Mouse (Mus musculus): ENCODE measurements around the gene Map2k7. TPM values are rescaled to one million over a fixed set of nuclear protein-coding genes. Genes with fewer than 3 reads are reported as not detected.

The Map2k7 gene
- polyA plus RNA-seq, 1 experiment from 2014 or later = 26.8 TPM

DNA sequence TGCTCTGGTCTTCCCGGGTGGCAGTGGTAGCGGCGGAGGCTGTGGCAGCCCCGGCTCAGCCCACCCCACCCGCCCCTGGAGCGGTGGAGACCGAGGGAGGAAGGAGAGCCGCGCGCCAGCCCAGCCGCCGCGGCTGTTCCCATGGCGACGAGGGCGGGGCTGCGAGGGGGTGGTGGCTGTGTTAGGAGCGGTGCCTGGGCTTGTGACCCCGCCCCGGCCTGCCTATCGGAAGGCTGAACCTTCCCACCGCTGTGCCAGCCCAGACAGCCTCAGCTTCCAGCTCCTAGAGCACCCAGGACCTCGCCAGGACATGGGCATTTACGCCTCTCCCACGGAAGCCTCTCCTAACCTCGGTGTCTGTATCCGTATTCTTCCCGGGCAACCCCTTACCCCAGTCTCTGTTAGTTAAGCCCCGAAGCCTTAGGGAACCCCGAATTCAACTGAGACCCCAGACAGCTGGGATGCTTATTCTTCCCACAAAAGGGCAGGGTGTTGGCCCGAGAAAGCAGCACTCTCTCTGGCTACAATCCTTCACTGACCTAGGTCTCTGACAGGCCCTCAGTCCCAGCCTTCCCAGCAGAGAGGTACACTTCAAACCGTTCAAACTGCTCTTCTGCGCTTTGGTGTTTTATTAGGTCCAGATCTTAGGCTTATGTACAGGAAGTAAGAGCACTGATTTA is 20.7 kb downstream of the Map2k7 start, which contains the start of gene Ctxn1:
TSS of gene Ctxn1 (minus strand) at position 150 of the 680 bp plus-strand sequence.
- Histone ChIP-seq H3K4me2 (ENCODE audit: low read length) (peak within 1 kb of the TSS; percentile 73), H3K27me3 (ENCODE audit: control insufficient read depth, insufficient read depth, low read depth, low read length) (no peaks in the 10 kb centered on the region), H3K9me3 (replicated peaks; ENCODE audit: control insufficient read depth, low read length, poor library complexity, severe bottlenecking) (no peaks in the 10 kb centered on the region), H3K27ac (ENCODE audit: low read length) (peak within 1 kb of the TSS; percentile 97), H3K9ac (ENCODE audit: low read depth, low read length) (peak within 1 kb of the TSS; percentile 96), H3K4me1 (ENCODE audit: control insufficient read depth, insufficient read depth, low read length) (peaks cover 28% of the 10 kb centered on the region), H3K4me3 (ENCODE audit: low read depth, low read length) (peak within 1 kb of the TSS; percentile 87), H3K36me3 (ENCODE audit: control insufficient read depth, insufficient read depth, low read length) (peaks cover 10% of the 10 kb centered on the region; the same call in 1 of the 2 replicates)
- peak; percentile 88 for ATAC-seq
- WGBS = 6% methylated on average over 26 of the region's 33 CpGs

DNA sequence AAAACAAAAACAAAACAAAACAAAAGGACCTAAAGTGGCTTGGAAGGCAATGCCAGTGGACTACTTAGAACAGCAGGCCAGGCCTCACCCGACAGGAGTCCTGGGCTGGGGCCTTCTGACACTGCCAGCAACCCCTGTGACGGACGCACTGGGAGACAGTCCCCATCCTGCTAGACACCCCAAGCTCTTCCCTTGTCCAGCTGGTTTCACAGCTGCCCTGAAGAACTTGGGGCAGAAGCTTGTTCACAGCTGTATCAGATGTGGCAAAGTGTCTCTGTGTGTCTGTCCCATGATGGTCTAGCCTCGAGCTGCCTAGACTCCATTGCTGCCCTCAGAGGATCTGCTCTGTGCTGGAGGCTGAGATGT is 21.2 kb downstream of the Map2k7 start:
- Histone ChIP-seq H3K4me2 (ENCODE audit: low read length) (peak overlapping the region; percentile 73; the same call in 1 of the 2 replicates), H3K36me3 (ENCODE audit: control insufficient read depth, insufficient read depth, low read length) (peaks cover 10% of the 10 kb centered on the region; the same call in 1 of the 2 replicates), H3K9me3 (replicated peaks; ENCODE audit: control insufficient read depth, low read length, poor library complexity, severe bottlenecking) (no peaks in the 10 kb centered on the region), H3K27me3 (ENCODE audit: control insufficient read depth, insufficient read depth, low read depth, low read length) (no peaks in the 10 kb centered on the region), H3K9ac (ENCODE audit: low read depth, low read length) (peak overlapping the region; percentile 96), H3K27ac (ENCODE audit: low read length) (peak overlapping the region; percentile 97), H3K4me3 (ENCODE audit: low read depth, low read length) (no peak overlapping the region), H3K4me1 (ENCODE audit: control insufficient read depth, insufficient read depth, low read length) (peaks cover 27% of the 10 kb centered on the region)
- no peak for ATAC-seq
- WGBS = 88% methylated on average over 4 of the region's 4 CpGs

DNA sequence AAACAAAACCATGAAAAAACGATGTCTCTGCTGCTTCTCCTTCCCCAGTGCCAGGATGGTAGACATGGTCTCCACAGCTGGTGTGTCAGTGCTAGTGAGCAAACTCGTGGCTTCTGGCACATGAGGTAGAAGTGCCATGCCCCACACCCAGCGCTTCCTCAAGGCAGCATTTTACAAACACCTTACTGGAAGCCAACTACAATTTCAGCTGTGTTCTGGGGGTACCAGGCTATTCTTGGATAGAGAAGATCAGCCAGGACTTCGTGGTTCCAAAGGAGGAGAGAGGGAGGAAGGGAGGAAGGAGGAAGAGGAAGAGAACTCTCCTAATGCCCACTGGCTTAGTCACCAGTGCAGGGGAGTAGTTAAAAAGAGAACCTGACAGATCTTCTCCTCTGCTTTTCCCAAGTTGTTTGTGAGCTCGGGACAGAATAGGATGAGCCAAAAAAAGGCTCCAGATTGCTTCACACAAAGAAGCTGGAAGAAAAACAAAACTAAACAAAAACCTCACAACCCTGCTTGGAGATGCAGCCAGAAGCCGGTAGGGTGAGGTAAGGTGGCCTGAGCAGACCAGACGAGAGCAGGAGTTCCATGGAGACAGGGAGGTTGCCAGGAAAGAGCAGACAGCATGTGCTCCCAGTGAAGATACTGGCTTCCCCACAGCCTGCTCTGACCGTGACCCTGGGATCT is 24.7 kb downstream of the Map2k7 start:
- Histone ChIP-seq H3K9me3 (replicated peaks; ENCODE audit: control insufficient read depth, low read length, poor library complexity, severe bottlenecking) (no peaks in the 10 kb centered on the region), H3K4me1 (ENCODE audit: control insufficient read depth, insufficient read depth, low read length) (peaks cover 7% of the 10 kb centered on the region; the same call in 1 of the 2 replicates), H3K4me2 (ENCODE audit: low read length) (no peak overlapping the region), H3K36me3 (ENCODE audit: control insufficient read depth, insufficient read depth, low read length) (peaks cover 19% of the 10 kb centered on the region), H3K9ac (ENCODE audit: low read depth, low read length) (no peak overlapping the region), H3K27me3 (ENCODE audit: control insufficient read depth, insufficient read depth, low read depth, low read length) (no peaks in the 10 kb centered on the region), H3K27ac (ENCODE audit: low read length) (no peak overlapping the region), H3K4me3 (ENCODE audit: low read depth, low read length) (no peak overlapping the region)
- WGBS = 91% methylated on average over 8 of the region's 8 CpGs
- no peak for ATAC-seq

DNA sequence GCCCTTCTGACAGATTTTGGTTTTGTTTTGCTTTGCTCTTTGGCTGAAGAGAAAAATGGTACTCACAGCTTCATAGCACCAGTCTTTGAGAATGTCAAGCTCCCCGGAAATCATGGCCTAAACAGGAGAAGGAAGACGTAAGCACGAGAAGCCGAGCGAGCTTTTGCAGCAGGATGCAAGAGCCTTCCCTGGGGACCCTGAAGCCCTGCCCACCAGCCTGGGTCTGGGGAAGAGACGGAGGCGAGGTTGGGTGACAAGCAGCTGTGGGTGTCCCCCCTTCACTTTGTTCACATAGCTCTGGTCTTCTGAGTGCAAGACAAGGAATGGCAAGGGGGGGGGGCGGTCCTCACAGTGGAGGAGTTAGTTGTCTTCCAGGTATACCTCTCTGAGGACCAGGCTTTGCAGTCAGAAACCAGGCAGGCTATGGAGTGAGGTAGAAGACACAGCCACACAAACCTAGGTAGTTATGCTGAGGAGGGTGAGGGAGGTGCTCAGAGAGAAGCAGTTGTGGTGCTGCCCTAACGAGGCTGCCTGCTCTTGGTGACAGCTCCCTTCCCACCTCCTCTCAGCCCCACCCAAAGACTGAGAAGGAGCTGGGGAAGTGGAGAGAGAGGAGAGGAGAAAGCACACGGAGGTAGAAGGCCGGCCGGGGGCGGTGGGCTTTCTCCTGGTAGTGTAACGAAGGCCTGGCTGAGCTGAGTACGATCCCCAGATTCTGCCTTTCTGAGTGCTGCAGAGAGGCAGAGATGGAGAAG is 26.8 kb downstream of the Map2k7 start:
- Histone ChIP-seq H3K36me3 (ENCODE audit: control insufficient read depth, insufficient read depth, low read length) (peaks cover 25% of the 10 kb centered on the region), H3K9me3 (replicated peaks; ENCODE audit: control insufficient read depth, low read length, poor library complexity, severe bottlenecking) (no peaks in the 10 kb centered on the region)
- WGBS = 96% methylated on average over 15 of the region's 15 CpGs

DNA sequence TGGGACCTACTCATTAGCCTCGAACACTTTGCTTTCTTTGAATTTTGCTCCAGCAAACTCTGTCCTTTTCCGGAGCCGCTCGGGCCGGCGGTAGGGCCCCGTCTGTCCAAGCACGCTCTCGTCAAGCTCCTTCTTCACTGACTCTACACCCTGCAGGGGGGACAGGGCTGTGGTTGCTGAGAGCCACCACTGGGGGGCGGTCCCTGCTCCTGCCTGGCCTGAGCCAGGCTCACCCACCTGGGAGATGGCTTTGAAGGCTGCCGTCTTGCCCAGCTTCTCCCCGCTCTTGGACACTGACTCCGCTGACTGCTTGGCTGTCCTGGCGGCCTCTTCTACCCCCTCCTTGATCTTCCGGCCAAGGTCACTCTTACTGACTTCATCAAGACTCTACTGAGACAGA is 29.1 kb downstream of the Map2k7 start:
- Histone ChIP-seq H3K36me3 (ENCODE audit: control insufficient read depth, insufficient read depth, low read length) (peaks cover 31% of the 10 kb centered on the region), H3K4me1 (ENCODE audit: control insufficient read depth, insufficient read depth, low read length) (no peaks in the 10 kb centered on the region), H3K4me3 (ENCODE audit: low read depth, low read length) (no peak overlapping the region), H3K4me2 (ENCODE audit: low read length) (no peak overlapping the region), H3K9me3 (replicated peaks; ENCODE audit: control insufficient read depth, low read length, poor library complexity, severe bottlenecking) (no peaks in the 10 kb centered on the region), H3K27me3 (ENCODE audit: control insufficient read depth, insufficient read depth, low read depth, low read length) (no peaks in the 10 kb centered on the region), H3K27ac (ENCODE audit: low read length) (no peak overlapping the region), H3K9ac (ENCODE audit: low read depth, low read length) (no peak overlapping the region)
- WGBS = 73% methylated on average over 15 of the region's 15 CpGs
- no peak for ATAC-seq

More for the DNA sequence above, 26.8 kb downstream of the Map2k7 start:
- Histone ChIP-seq H3K4me2 (ENCODE audit: low read length) (no peak overlapping the region), H3K27ac (ENCODE audit: low read length) (no peak overlapping the region), H3K4me1 (ENCODE audit: control insufficient read depth, insufficient read depth, low read length) (no peaks in the 10 kb centered on the region), H3K4me3 (ENCODE audit: low read depth, low read length) (no peak overlapping the region), H3K9ac (ENCODE audit: low read depth, low read length) (no peak overlapping the region), H3K27me3 (ENCODE audit: control insufficient read depth, insufficient read depth, low read depth, low read length) (no peaks in the 10 kb centered on the region)
- peak; percentile 23; the same call in 1 of the 2 replicates for ATAC-seq

DNA sequence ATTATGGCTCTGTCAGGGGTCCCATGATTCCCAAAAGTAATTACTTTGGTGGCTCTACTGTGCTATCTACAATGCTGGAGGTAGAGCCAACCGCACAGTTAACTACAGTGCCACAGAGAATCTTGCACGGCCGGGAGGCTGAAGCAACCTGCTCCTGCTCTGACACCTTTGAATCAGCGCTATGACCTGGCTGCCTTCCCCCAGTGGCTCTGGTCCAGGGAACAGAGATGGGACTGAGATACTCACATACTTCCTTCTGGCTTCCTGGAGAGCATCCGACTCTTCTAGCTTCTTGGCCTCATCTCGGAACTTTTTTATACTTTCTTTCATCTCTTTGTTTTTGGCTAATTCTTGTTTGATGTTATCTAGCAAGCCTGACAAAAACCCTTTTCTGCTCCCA is 31.1 kb downstream of the Map2k7 start:
- Histone ChIP-seq H3K4me1 (ENCODE audit: control insufficient read depth, insufficient read depth, low read length) (peaks cover 2% of the 10 kb centered on the region; the same call in 1 of the 2 replicates), H3K9me3 (replicated peaks; ENCODE audit: control insufficient read depth, low read length, poor library complexity, severe bottlenecking) (no peaks in the 10 kb centered on the region), H3K4me3 (ENCODE audit: low read depth, low read length) (no peak overlapping the region), H3K4me2 (ENCODE audit: low read length) (no peak overlapping the region), H3K9ac (ENCODE audit: low read depth, low read length) (no peak overlapping the region), H3K36me3 (ENCODE audit: control insufficient read depth, insufficient read depth, low read length) (peaks cover 41% of the 10 kb centered on the region), H3K27ac (ENCODE audit: low read length) (no peak overlapping the region), H3K27me3 (ENCODE audit: control insufficient read depth, insufficient read depth, low read depth, low read length) (no peaks in the 10 kb centered on the region)
- 88% methylated on average over 6 of the region's 6 CpGs for WGBS
- no peak for ATAC-seq

DNA sequence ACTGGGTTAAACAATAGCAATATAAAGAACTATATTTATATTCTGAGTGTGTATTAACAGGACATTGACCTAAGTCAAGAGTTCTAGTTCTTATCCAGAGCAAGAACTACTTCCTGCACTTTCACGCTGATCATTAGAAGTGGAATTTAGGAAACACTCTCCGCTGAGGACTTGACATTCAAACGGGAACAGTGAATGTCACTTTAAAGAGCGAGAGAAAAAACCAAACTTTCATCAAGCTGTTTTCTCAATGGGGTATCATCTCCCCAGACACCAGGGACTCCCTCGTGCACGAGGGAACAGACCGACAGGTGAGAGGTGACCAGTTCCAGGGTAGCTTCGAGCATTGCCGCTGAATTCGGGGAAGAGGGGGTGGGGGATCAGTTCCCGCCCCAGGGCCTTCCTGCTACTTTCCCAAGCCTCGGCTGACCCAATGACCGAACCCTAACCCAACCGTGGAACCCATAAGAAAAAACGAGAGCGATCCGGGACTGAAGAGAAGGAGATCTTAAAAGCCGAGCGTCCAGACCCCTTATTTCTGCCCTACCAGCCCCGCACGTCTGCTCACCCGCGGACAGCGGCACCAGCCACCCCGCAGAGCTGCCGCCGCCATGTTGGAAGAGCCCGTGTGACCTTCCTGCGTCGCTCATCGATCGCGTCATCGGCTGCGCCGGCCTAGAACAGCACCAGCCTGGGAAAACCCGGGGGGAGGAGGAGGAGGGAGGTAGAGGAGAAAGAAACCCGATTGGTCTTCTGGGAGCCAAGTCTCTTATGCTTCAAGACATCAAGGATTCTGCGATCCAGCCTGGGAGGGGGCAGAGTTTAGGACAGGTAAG is 37.0 kb downstream of the Map2k7 start, which contains the start of gene Timm44:
TSS of gene Timm44 (minus strand) at position 639 of the 836 bp plus-strand sequence.
- Histone ChIP-seq H3K9ac (ENCODE audit: low read depth, low read length) (peak within 1 kb of the TSS; percentile 74), H3K27ac (ENCODE audit: low read length) (peak within 1 kb of the TSS; percentile 81), H3K27me3 (ENCODE audit: control insufficient read depth, insufficient read depth, low read depth, low read length) (no peaks in the 10 kb centered on the region), H3K36me3 (ENCODE audit: control insufficient read depth, insufficient read depth, low read length) (peaks cover 16% of the 10 kb centered on the region), H3K4me1 (ENCODE audit: control insufficient read depth, insufficient read depth, low read length) (peaks cover 11% of the 10 kb centered on the region), H3K4me2 (ENCODE audit: low read length) (peak within 1 kb of the TSS; percentile 67), H3K9me3 (replicated peaks; ENCODE audit: control insufficient read depth, low read length, poor library complexity, severe bottlenecking) (no peaks in the 10 kb centered on the region), H3K4me3 (ENCODE audit: low read depth, low read length) (peak within 1 kb of the TSS; percentile 66)
- under 1% methylated on average over 38 of the region's 39 CpGs for WGBS
- peak; percentile 97 for ATAC-seq

DNA sequence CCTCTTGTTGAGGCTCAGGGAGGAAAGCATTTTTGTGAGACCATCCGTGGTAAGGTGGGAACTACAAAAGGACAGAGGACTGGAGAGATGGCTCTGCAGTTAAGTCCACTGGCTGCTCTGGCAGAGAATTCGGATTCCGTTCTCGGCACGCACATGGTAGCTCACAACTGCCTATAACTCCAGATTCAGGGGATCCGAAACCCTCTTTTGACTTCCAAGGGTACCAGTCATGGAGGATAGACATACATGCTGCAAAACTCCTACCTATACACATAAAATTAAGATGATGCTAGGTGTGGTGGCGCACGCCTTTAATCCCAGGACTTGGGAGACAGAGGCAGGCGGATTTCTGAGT is 37.5 kb downstream of the Map2k7 start:
- Histone ChIP-seq H3K4me1 (ENCODE audit: control insufficient read depth, insufficient read depth, low read length) (peaks cover 11% of the 10 kb centered on the region), H3K36me3 (ENCODE audit: control insufficient read depth, insufficient read depth, low read length) (peaks cover 16% of the 10 kb centered on the region), H3K9me3 (replicated peaks; ENCODE audit: control insufficient read depth, low read length, poor library complexity, severe bottlenecking) (no peaks in the 10 kb centered on the region), H3K4me2 (ENCODE audit: low read length) (peak overlapping the region; percentile 56), H3K9ac (ENCODE audit: low read depth, low read length) (peak overlapping the region; percentile 74), H3K4me3 (ENCODE audit: low read depth, low read length) (peak overlapping the region; percentile 66), H3K27ac (ENCODE audit: low read length) (peak overlapping the region; percentile 81), H3K27me3 (ENCODE audit: control insufficient read depth, insufficient read depth, low read depth, low read length) (no peaks in the 10 kb centered on the region)
- ATAC-seq = no peak
- WGBS = 24% methylated on average over 9 of the region's 9 CpGs
